Mouse (Mus musculus) kidney, adult 11 months (tissue): ENCODE measurements around the gene Rbmxl1.

Experiments
- DNase-seq: peaks from one replicate; pipeline ENCODE4 v3.0.0; 2022

Rbmxl1 gene

DNA sequence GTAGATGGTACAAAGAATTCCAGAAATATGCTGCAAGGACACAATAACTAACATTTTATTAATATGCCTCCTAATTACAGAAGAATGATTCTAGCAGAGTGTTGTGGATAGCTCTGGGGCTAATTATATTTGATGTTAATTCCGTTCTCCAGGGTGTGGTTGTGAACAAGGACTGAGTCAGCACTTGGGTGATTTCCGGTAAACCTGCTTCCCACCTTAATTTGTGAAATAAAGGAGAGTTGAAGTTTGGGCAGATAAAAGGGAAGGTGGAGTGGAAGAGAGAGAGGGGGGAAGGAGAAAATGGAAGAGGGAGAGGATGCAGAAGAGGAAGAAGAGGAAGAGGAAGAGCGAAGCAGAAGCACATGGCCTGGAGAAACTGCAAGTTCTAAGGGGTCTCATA lies 19.0 kb downstream of the Rbmxl1 start:
- DNase-seq = no peak

DNA sequence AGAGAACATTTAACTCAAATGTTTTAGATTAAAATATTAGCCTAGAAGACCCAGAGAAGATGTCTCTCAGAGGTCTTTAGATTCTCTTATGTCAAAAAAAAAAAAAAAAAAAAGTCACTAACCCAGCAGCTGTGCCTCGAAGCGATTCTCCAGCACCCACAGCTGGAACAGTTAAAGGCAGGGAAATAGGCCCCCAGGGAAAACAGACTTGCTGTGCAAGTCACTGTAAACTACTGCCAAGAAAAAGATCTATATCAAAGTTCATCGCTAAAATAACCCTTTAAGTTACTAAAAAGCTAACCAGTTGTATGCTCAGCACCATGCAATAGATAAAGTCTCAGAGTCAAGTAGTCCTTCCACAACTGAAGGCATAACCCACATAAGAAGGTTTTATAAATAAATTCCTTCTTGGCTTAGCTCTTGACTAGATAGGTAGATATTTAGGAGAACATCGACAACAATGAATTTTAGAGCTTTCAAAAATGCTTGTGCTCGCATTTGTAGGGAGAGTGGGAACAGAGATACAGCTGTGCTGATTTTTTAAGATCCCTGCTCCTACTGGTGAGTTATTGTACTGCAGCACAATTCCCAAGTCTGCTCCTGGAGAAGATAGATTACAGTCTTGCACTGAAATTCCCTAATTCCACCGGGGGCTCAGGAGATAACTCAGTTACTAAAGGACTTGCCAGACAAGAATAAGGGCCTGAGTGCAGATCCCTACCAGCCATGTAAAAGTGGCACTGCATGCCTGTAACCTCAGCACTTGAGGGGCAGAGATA lies 31.5 kb downstream of the Rbmxl1 start:
- no peak for DNase-seq

GRCm38 (mm10) chr8:78467889-78468288 lies 40.8 kb downstream of the Rbmxl1 start:
- DNase-seq = no peak

DNA sequence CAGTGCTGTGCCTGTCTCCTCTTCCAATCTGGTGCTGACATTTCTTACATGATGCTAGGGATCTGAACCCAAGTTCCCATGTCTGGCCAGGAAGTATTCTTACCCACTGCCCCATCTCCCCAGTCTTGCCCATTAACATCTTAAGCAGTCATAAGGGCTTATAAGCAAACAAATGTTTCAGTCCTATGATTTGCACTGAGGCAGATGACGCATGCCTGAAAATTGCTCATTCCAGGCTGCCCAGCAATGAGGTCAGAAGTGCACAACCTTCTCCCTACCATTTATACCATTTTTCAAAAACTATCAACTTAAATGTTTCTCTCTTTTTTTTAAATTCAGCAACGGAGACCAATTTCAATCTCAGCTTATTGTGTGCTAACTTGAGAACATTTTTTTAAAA lies 44.8 kb downstream of the Rbmxl1 start:
- DNase-seq = no peak

- no peak for DNase-seq
Observed at GRCm38 (mm10) chr8:78456441-78456840, 52.3 kb downstream of the Rbmxl1 start.
